Mouse (Mus musculus) heart, adult 11 months (tissue): ENCODE data around the gene Cacna1c.

Source experiments
- DNase-seq: peaks from one replicate; pipeline ENCODE4 v3.0.0; 2022

The Cacna1c gene

DNA sequence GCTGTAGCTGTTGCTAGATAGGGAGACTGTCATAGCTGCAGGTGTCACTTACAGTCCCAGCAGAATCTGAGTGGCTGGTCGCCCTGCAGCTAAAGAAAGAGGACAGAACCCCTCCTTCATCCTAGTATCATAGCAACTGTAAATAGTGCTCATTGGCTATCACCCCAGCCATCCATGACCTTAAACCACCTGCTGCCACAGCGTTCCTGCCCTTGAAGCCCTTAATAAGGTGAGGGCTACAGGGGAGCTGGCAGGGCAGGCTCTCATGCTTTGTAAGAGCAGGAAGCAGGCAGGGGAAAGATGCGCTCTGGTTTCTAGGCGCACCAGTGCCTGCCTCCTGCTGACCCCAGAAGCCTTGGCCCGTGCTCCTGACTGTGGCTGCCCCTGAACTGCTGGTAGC, 299.1 kb downstream of the Cacna1c start:
- DNase-seq, result peak; percentile 97

DNA sequence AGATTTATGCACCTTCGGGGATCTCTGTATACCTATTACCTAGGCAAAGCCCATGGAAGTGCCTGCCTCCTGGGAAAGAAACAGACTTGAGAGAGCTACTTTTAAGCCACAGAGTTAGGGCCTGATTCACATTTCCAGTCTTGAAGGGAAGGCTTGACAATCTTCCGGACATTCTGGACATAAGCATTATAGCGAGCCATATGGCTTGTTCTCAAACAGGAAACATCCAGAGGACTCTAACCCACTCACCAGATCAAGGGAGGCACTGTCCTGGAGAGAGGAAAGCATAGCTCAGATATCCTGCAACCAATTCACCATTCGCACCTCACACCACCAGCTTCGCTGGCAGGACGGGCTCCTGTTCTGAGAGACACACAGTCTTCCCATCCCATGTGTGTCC, 302.2 kb downstream of the Cacna1c start:
- DNase-seq, result no peak

DNA sequence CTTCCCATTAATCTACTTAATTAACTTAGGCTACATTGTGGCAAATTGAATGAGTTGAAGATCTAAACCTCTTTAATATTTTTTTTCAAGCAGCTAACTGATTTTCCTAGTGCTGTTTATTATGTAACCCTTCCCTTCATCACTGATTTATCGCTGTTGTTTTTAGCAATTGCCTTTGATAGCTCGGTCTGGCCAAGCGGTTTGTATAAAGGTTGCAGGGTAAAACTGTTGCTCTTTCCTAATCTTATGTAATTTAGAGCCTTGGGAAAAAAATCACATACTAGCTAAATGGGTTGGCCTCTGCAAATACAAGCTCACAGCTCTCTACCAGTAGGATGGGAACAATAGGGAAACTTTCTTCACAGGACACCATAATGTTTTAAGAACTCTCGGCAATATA, 306.8 kb downstream of the Cacna1c start:
- no peak for DNase-seq

DNA sequence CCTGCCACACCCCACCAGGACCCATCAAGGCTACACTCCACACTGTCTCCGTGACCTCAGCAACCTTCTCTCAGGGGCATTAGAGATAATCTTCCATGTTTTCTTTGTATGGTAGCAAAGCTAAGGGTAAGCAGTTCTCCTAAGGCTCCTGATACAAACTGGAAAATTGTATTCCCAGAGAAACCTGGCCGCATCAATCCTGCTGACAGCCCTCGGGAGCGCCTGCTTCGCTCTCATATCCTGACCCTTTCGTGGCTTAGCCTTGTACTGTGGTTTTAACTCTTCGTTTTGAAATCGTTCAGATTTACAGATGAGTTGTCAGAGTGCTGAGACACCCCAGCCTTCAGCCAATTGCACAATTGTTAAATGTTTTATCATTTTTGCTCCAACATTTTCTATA, 309.2 kb downstream of the Cacna1c start:
- no peak for DNase-seq

DNA sequence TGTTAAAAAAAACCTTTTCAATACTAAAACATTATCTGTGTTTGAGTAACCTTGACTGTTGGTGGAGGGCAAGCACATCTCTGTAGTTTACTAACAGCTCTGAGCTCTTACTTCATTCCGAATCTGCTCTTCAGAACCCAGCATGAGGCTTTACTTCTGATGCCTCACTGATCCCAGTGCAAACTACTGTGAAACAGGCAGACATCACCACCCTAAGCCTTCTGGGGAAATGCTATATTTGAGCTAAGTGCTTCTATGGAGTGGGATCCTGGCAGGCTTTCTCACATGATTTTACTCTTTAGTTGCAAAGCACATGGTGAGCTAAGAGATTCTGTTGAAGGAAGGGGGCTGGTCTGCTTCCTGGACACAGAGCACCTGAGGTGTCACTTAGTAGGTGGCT, 311.3 kb downstream of the Cacna1c start:
- no peak for DNase-seq

DNA sequence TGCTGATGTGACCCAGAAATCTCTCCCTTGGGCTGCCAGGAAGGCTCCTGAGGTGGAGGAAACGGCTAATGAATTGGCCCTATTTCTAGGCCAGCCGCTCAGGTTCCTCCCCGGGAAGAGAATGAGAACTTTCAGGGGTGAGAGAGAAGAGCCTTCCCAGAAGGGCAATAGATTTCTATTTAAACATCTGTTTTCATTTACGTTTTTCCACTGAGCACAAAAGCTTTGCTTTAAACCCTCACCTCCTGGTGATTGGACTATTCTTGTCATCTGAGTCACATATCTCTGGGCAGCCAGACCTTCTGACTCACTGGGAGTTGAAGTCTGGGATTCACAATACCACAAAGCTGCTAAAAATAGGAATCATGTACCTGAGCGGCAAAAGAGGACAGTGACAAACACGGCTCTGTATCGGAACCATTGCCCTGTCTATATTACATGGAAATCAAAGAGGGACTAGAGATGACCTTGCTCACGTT, 312.1 kb downstream of the Cacna1c start:
- DNase-seq, result no peak

DNA sequence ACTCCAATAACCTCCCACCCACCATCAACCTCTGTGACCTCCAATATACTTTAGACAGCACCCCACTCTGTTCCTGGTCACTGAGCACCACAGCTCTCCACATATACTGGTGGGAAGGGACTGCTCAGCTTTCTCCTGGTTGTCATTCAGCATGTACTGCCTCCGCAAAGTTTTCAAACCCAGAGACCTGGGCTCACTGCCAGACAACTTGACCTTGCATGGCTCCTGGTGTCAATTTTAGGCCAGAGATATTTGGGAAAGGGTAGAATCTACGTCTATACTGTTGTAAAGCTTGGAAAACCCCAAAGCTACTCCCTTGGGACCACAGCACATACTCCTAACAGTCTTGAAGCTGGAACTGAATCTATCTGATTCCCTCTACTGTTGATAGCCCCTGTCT, 320.0 kb downstream of the Cacna1c start:
- DNase-seq, result peak; percentile 90

DNA sequence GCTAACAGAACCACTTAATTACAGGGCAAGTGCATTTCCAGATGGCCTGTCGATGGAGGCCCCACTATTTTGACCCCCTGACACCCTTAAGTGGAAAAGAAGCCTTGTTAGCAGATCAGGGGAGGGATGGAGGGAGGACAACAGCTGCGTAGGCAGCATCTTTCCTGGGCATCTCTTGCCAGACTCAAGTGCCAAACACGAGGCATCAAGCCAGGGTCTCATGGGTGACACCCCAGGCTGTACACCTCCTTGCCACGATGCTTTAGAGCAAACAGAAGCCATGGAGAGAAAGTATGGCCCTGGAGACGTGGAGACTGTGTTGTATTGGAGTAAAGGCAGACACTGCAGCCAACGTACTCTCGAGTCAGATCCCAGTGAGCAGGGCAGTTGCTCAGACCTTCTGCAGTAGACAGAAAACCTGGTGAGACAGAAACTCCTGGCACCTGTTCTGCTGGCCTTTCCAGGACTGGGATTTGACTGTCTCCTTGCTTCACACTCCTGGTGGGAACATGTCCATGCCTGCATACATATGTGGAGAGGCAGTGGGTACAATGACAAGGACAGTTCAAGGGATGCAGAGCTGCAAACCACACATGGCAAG, 325.9 kb downstream of the Cacna1c start:
- peak; percentile 90 for DNase-seq

DNA sequence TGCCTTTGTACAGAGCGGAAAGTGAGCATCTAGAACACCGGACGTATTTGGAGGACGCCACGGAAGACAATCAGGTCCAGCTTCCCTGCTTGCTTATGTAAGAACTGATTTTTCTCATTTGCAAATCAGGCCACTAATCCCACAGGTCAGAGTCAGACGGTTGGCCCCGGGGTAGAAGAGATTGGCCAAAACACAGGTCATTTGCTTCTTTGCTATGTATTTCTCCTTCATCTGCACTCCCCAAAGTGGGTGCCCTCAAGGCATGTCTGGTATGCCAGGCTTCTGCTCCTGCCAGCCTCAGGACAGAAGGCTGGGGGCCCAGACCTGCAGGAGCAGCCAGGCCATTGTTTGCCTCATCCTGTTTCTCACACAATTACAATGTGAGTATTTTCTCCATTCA, 328.8 kb downstream of the Cacna1c start:
- peak; percentile 85 for DNase-seq

DNA sequence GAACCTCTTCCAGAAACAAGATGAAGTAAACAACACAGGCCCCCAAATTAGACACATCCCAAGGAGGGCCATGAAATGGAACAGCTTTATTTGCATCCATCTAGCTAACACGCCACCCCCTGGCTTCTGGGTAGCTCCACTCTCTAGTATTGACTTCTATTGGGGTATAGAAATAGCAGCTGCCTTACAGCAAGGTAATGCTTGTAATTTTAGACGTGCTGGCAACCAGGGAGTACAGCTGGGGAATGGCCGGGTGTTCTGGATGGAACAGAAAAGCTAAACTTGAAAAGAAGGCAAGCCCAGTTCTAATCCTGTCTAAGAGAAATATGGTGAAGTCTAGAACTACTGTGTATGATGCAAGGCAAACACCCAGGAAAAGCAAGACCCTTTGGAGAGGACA, 329.3 kb downstream of the Cacna1c start:
- DNase-seq, result no peak

DNA sequence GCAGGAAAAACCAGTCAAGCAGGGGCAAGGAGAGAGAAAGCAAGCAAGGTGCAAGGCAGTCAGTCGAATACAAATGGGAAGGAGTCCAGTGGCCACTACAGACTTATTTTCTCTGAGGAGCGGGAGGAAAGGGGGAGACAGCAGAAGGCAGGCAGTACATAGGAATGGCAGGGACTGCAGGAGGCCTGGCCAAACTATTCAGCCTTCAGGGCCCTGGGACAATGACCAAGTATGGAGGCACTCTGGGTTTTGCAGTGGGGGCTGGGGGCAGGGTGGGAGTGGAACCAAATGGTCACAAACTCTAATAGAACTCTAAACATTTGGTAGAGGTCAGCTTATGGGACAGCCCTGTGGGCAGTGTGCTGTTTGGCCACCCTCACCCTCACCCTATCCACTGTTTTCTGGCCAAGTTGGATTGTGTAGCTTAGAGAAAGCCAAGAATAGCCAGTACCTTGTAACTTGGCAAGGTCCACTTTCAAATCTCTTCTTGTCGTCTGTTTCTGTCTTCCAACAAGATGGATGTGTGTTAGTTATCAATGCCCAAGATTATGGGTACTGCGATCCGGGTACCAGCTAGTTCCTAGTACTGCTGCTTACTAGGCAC, 330.3 kb downstream of the Cacna1c start:
- peak; percentile 91 for DNase-seq

DNA sequence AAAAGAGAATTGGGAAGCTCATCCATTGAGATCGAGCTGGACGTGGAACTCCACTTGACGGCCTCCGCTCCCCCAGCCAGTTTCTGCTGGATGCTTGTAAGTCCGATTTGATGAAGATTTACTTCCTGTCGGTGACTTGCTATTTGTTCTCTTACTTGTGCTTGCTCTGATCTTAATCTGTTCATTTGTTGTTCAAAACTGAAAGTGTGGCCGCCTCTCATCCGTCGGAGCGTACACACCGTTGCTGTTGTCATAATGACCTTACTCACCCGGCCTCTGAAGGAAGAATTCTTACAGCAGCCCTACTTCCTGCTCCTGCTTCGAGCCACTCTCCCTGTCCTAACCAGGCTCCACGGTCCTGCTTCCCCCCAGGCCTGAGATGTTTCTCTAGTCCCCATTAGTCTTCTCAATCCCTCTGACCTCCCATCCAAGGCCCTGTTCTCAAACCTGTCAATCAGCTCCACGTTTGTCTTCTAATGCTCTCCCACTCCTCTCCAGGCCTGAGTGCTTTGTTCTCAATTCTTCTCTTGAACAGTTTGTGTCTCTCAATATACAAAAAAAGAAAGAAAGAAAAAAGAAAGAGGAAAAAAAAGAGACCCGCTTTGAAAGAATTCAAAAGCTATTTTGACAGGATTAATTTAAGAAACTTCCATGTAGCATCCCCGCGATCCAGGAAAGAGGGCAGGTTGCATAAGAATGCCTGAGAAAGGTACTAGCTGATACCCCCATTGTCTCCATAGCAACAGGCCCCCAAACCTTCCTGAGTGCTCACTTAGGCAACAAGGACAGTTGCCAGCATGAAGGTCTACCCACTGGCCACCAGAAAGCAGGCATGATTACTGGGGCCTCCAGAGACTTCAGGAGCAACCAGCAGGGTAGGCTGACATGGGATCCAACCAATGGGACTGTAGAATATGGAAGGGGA, 331.3 kb downstream of the Cacna1c start:
- peak; percentile 85 for DNase-seq

DNA sequence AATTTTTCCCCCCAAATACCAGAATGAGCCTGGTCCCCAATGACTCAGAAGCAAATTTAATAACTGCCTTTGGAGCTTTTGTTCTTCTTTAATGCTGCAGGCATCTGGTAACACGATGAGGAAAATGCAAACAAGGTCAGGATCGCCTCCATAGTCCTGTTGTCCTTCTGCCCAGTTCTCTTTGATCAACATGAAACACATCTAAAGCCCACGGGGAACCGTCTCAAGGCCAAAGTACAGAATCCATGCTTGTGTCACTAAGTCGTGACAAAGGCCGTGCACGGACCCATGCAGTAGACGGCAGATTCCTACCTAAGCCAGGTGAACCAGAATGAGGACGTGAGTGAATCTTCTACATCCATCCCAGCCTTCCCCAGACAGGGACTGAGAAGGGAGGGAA, 333.5 kb downstream of the Cacna1c start:
- peak; percentile 85 for DNase-seq

DNA sequence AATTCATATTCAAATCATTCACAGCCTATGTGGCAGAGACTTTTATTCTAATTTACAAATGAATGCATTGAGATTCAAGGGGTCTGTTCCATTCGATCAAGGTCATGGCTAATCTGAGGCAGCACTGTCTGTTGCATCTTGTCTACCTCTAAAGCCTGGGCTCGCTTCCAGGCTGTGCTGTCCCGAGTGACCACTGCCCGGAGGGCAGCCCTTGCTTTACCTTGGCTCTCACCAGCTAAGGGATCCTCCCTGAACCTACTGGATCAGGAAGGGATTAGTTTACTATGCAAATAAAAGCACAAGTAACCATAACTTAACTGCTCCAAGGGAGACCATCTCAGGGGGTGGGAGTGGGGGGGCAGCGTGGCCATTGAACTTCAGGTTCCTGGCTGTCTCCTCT, 334.1 kb downstream of the Cacna1c start:
- peak; percentile 90 for DNase-seq

DNA sequence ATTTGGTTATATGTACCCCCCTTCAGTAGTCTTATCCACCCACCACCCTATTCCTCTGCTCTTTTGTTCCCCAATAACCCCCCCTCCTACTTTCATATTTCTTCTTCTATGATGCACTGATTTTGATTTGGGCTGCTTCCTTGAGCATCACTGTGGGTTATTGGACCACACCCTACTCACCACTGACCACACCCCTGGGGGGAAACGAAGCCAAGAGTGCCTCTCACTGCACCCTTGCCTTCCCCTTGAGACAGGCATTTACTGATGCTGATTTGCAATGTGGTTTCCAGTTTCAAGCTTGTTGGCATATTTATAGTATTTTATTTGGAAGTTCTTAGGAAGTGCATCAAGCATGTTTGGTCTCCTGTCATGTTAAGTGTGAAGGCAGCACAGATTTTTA, 337.8 kb downstream of the Cacna1c start:
- DNase-seq, result no peak

DNA sequence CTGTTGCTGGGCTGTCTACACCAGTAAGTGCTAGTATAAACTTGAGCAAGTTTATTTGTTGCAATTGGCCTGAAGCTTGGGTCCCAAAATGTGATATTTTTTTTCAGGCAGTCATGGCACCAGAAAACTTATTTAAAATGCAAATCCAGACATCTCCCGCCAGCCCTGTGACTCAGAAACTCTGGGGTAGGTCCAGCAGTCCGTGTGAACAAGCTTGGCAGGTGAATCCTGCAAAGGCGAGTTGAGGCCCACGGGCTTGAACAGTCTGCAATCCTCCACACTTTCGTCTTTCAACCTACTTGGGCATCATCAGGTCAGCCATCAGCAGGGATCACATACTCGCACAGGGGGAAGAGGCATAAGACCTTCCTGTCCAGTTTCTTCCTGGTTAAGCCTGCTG, 344.1 kb downstream of the Cacna1c start:
- no peak for DNase-seq

DNA sequence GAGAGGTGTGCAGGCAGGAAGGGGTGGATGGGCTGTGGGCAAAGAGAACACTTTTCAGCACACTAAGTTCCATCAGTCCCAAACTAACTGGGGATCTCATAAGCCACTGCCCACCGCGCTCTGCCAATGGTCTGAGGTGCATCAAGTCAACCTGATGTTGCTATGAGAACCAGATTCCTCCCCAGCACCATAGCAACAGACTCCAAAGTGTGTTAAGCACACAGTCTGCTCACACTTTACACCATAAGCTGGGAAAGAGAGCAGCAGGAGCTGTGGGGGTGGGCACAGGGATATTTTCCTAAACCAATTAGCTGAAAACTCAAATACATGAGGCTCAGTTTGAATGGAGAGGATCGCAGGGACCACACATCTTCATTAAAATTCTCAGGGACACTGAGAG, 345.1 kb downstream of the Cacna1c start:
- no peak for DNase-seq

DNA sequence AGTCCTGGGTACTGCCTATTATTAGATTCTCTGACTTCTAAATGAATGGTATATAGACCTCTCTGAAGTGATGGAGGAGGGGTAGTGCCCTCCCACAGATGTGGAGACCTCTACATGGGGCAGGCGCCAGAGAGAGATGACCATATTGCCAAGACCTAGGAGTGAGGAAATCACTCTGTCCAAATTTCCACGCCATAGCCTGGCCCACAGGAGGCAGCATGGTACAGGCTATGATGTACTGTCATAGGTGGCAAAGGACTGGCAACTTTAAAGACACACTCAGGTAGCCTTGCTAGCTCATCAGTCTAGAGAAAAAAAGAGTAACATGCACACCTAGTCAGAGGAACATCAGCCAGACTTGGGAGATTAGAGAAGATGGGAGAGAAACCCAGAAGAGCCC, 347.6 kb downstream of the Cacna1c start:
- DNase-seq, result no peak

DNA sequence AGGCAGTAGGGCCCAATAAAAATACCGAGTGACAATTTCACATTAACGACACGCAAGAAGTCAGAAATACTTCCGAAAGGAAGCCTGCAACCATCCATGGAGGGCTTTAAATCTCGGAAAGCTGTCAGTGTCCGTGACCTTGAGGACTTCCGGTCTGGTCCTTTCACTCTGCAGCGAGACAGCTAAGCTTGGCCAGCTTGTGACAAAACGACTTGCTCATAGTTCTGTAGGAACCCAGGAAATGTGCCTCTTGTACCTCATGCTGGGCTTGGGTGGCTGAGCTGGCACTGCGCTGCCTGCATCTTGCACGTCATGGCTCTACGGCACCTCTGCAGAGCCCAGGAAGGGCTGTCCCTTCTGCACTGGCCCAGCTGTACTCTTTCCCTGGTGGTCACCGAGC, 348.5 kb downstream of the Cacna1c start:
- DNase-seq, result no peak

DNA sequence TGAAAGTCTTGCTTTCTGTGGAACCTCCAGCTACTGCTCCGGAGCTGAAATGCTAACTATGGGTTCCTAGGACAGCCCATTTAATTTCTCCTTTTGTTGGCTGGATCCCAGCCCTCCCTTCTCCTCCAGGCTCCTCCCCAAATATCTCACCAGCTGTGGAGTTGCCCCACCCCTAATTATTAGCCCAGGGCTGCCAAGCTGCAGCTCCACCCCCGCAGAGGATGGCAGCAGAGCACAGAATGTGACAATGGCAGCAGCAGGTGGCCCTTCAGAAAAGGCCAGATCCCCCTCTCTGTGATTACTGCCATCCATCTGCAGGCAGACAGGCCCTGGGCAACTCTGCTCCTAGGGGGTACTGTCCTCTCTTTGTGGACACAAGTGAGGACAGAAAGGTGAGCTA, 350.4 kb downstream of the Cacna1c start:
- DNase-seq, result peak; percentile 94

DNA sequence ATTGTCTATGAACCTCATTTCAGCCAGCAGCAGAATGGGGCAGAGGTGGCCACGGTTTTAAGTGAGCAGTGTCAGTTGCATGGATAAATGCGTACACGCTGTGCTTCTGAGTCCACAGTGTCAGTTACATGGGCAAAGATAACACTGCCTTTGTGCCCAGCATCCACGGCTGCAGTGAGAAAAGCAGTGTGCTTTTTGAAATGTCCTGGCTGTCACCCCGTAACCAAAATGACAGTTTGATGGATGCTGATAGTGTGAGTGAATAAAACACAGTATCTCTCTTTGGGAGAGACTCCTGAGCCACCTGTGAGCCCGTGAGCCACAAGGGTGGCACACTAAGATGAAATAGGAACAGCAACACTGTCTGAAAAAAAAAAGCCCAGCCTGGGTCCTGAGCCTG, 351.0 kb downstream of the Cacna1c start:
- no peak for DNase-seq

DNA sequence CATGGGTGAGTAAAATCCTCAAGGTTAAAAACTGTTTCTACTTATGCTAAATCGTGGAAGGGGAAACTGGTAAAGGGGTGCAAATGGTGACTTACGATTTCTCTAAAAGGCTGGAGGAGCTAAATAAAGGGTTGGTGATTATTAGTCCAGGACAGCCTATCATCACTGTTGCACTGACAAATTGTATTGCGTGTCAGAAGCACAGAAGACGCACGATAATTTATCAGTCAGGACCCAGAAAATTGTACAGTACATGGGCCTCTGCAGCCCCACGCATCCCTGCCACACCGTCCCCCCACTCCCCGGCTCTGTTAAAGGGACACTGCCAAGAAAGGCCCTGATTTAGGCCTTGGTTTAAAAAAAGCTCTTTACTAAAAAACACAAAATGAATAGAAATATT, 352.7 kb downstream of the Cacna1c start:
- no peak for DNase-seq

DNA sequence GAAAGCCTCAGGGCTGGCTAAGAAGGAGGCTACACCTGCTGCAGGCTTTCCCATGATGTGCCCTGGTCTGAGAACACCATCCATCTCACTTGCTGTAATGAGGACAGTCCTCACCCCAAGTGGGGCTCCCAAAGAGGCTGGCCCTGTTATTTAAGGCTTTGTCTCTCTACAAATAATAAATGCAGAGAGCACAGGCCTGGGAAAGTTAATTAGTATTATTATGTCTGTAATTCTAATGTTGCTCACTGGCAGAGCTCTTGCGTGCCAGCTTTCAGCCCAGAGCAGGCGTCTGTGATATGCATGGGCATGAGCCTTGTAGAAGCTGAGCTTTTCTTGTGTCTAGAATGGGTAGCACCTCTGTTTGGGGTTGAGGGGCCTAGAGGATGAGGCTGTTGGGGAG, 354.3 kb downstream of the Cacna1c start:
- no peak for DNase-seq
